Mouse (Mus musculus): ENCODE data around the gene Islr. TPM values are rescaled to one million over a fixed set of nuclear protein-coding genes. Genes with fewer than 3 reads are reported as not detected.

Islr gene
- polyA plus RNA-seq, 1 experiment from 2014 or later, result 10.4 TPM

DNA sequence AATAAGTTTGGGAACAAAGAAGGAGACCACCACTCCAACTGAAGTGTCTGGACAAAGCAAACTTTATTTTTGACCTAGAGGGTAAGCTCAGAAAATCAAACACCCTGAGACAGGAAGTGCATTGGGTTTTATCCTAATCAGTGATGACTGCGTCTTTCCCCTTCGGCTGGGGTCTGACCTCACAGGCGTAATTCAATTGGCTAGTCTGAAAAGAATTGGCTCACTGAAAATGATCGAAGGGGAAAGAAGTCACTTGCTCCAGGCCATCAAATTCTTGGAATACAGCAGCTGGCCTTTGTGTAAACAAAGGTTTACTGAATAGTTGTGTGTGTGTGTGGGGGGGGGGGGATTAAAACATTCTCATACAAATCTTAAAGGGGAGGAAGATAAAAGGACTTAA lies 78.3 kb downstream of the Islr start:
- Histone ChIP-seq H3K36me3 (no peaks in the 10 kb centered on the region), H3K4me3 (no peak overlapping the region), H3K4me1 (peaks cover 65% of the 10 kb centered on the region), H3K27ac (no peak overlapping the region), H3K27me3 (ENCODE audit: insufficient read depth, poor library complexity, severe bottlenecking) (peaks cover 48% of the 10 kb centered on the region), H3K9me3 (no peaks in the 10 kb centered on the region)
- 41% methylated on average over 4 of the region's 4 CpGs for WGBS
- DNase-seq (ENCODE audit: low spot score), result no peak

DNA sequence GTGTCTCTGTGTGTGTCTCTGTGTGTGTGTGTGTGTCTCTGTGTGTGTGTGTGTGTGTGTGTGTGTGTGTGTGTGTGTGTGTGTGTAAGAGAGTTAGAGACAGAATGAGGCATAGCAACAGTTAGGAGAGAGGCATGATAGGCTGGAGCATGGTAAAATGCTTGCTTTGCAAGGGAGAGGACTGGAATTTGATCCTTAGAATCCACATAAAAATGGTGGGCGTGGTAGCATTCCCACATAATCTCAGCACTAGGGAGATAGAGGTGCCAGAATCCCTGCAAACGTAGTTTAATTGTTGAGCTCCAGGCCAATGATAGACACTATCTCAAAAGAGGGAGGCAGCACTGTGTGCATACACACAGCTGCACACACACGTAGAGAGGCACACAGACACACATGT lies 79.0 kb downstream of the Islr start:
- 0 out of 2 replicates have a peak overlapping the region, but pooled peaks have one; percentile 8 for H3K27ac ChIP-seq
- H3K4me1 ChIP-seq, result peaks cover 64% of the 10 kb centered on the region
- no peak for DNase-seq (ENCODE audit: low spot score)
- H3K27me3 ChIP-seq (ENCODE audit: insufficient read depth, poor library complexity, severe bottlenecking), result peaks cover 43% of the 10 kb centered on the region
- WGBS, result 43% methylated on average over 3 of the region's 3 CpGs
- H3K9me3 ChIP-seq, result no peaks in the 10 kb centered on the region
- no peaks in the 10 kb centered on the region for H3K36me3 ChIP-seq
- no peak overlapping the region for H3K4me3 ChIP-seq

DNA sequence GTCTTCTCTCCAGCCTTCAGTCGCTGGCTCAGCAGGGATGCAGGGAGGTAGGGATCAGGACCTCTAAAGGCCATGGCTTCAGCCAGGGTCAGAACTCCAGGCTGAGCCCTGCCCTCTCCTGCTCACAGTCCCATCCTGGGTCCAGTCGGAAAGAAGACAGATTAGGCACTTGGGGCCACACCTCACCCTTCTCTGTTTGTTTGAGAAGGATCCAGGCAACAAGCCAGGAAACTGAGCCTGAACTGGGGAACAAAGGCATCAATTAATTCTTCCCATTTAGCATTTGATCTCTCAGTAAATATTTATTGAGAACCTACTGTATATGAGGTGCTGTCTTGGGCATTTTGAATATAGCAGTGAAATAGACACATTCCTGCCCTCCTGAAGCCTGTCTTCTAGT lies 85.4 kb downstream of the Islr start, which contains the start of gene Ccdc33:
Ccdc33 (minus strand) TSS at position 153 of the 400 bp plus-strand sequence.
- H3K4me1 ChIP-seq, result peaks cover 51% of the 10 kb centered on the region
- no peaks in the 10 kb centered on the region for H3K9me3 ChIP-seq
- H3K36me3 ChIP-seq, result no peaks in the 10 kb centered on the region
- no peak within 1 kb of the TSS for H3K27ac ChIP-seq
- DNase-seq (ENCODE audit: low spot score), result no peak
- WGBS, result 26% methylated on average over 2 of the region's 2 CpGs
- H3K27me3 ChIP-seq (ENCODE audit: insufficient read depth, poor library complexity, severe bottlenecking), result peaks cover 66% of the 10 kb centered on the region
- no peak within 1 kb of the TSS for H3K4me3 ChIP-seq

DNA sequence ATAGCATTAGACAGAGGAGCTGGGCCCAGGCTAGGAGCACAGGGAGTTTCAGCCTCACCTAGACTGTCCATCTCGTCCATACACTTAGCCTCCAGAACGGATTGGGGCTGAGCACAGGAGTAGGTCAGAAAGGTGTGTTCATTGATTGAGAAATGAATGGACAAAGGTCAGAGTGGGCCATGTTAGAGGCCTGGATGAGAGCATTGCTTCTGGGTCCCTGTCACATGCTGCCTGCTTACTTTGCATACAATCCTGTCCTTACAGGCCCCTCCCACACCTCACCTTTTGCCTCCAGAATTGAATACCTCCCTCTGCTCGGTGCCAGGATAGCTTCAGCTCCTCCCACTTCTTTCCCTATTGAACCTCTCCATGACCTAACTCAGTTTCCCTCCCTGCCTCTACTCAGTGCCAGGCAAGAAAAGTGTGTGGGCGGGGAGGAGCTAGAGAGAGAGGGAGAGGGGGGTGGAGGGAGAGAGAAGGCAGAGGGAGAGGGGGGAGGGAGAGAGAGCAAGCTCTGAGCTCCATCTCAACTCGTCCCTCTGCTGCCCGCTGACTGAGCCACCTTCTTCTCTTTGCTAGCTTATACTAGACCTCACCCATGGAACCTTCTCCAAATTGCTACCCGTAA lies 88.0 kb downstream of the Islr start:
- Histone ChIP-seq H3K4me1 (peaks cover 70% of the 10 kb centered on the region), H3K36me3 (no peaks in the 10 kb centered on the region), H3K9me3 (no peaks in the 10 kb centered on the region), H3K27ac (peak overlapping the region; percentile 67; the same call in 1 of the 2 replicates), H3K4me3 (no peak overlapping the region), H3K27me3 (ENCODE audit: insufficient read depth, poor library complexity, severe bottlenecking) (peaks cover 70% of the 10 kb centered on the region)
- 36% methylated on average over 7 of the region's 7 CpGs for WGBS
- no peak for DNase-seq (ENCODE audit: low spot score)

DNA sequence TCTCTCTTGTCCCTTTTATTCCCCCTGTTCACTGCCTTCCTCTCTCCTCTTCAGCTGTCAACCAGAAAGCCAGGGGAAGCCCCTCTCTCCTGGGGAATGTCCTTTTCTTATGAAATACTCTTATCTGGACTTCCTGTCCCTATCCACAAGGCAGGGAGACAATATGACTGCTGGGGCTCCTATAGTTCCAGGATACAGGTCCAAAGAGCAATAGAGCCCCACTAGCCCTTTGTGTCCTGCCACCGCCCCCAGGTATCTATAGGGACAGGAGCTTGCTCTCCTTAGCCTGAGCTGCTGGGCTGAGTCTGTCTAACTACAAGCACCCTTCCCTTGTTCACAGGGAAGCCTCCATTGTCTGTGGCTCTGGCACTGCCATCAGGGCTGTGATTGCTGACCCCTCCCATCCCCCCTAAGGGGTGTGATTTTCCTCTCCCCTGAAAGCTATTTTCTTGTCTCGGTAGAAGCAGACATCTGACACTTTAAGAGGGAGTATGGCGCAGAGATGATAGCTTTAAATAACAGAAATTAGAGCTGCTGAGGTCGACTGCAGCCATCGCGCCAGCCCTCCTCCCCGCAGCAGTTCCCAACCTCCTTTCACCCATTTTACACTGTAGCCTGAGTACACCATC lies 88.7 kb downstream of the Islr start:
- Histone ChIP-seq H3K9me3 (no peaks in the 10 kb centered on the region), H3K27me3 (ENCODE audit: insufficient read depth, poor library complexity, severe bottlenecking) (peaks cover 77% of the 10 kb centered on the region), H3K36me3 (no peaks in the 10 kb centered on the region), H3K4me3 (no peak overlapping the region), H3K27ac (peak overlapping the region; percentile 67), H3K4me1 (peaks cover 71% of the 10 kb centered on the region)
- WGBS, result 13% methylated on average over 7 of the region's 7 CpGs
- DNase-seq (ENCODE audit: low spot score), result no peak

DNA sequence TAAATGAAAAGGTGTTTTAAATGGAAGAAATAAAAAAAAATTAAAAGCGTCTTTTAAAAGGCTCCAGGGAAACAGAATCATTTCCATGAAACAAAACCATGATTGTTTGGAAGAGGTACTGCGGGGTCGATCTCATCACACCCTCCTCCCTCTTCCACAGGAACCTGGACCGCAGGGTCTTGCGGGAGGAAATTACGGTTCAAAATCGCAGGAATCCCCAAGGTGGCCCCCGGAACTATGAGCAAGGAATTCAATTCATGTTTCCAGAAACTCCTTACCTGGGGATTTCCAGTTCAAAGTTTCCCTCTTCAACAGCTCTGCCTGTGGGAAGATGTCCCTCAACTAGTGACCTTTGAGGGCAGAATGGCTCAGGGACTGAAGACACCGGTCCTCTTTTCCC lies 90.1 kb downstream of the Islr start:
- Histone ChIP-seq H3K36me3 (no peaks in the 10 kb centered on the region), H3K27me3 (ENCODE audit: insufficient read depth, poor library complexity, severe bottlenecking) (peaks cover 91% of the 10 kb centered on the region), H3K4me1 (peaks cover 69% of the 10 kb centered on the region), H3K27ac (peak overlapping the region; percentile 74), H3K9me3 (no peaks in the 10 kb centered on the region), H3K4me3 (peak overlapping the region; percentile 47; the same call in 1 of the 2 replicates)
- WGBS, result 7% methylated on average over 9 of the region's 9 CpGs
- DNase-seq (ENCODE audit: low spot score), result no peak

DNA sequence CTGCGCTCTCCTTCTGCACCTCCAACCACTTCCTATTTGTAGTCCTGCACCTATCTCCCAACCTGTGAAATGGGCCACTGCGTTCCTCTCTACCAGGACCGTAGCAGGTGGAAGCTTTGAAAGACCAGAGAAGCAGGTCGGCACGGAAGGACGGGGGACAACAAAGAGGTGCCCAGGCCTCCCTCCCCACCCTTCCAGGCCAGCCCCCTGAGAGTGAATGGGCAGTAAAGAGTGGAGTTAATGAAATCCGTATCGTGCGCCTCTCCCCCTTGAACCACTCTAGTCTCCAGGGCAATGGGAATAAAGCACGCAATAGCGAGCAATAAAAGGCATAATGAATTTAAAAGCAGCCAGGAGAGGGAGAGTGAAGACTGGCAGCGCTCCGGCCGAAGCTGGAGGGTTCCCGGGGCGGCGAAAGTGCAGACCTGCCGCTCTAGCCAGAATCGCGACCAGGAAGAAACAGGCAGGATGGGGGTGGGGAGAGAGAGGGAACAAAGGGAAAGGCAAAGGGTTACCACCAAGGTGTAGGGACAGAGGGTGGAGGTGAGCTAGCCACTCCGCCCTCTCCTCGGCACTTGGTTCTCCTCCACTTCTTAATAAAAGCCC lies 90.7 kb downstream of the Islr start:
- H3K9me3 ChIP-seq, result no peaks in the 10 kb centered on the region
- no peak for DNase-seq (ENCODE audit: low spot score)
- H3K4me1 ChIP-seq, result peaks cover 66% of the 10 kb centered on the region
- peaks cover 89% of the 10 kb centered on the region for H3K27me3 ChIP-seq (ENCODE audit: insufficient read depth, poor library complexity, severe bottlenecking)
- H3K36me3 ChIP-seq, result no peaks in the 10 kb centered on the region
- peak overlapping the region; percentile 74 for H3K27ac ChIP-seq
- whole genome bisulfite sequencing, result 3% methylated on average over 22 of the region's 22 CpGs
- peak overlapping the region; percentile 47 for H3K4me3 ChIP-seq

DNA sequence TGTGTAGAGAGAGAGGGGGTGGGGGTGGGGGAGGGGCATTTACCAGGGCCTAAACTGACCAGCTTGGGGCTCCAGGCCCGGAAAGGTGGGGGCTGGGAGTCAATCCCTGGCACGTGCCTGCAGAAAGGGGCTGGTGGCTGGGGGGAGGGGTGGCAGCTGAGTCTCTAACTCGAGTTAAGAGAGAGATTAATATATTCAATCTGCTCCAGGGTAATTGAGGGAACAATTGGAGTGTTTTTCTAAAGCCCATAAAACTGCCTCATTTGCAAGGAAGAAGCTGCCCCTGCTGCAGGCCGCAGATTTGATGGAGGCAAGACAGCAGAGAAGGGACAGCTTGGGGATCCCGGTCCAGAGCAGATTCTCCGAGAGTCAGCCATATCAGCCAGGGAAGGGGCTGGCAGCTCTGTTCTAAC lies 91.2 kb downstream of the Islr start:
- Histone ChIP-seq H3K27ac (peak overlapping the region; percentile 74), H3K27me3 (ENCODE audit: insufficient read depth, poor library complexity, severe bottlenecking) (peaks cover 84% of the 10 kb centered on the region), H3K4me1 (peaks cover 62% of the 10 kb centered on the region), H3K4me3 (peak overlapping the region; percentile 47), H3K36me3 (no peaks in the 10 kb centered on the region), H3K9me3 (no peaks in the 10 kb centered on the region)
- DNase-seq (ENCODE audit: low spot score), result no peak
- 3% methylated on average over 6 of the region's 6 CpGs for WGBS

DNA sequence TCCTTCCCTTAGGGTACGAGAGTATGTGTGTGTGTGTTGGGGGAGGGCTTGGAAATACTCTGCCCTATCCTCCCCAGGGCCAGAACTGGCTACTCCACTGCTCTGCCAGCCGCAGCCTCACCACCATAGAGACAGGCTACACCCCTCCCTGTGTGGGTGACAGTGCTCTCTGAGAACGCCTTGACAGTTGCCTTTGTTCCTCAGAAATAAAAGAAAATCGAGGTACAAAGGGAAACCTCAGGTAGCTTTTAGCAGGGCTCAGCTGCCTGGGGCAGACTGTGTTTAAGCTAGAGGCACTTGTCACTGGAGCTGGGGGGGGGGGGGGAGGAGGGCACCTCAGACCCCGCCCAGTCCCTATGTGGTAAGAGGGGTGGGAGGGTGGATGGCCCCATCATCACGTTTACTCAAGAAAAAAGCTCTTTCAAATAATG lies 91.8 kb downstream of the Islr start:
- Histone ChIP-seq H3K27me3 (ENCODE audit: insufficient read depth, poor library complexity, severe bottlenecking) (peaks cover 84% of the 10 kb centered on the region), H3K4me1 (peaks cover 68% of the 10 kb centered on the region), H3K36me3 (no peaks in the 10 kb centered on the region), H3K27ac (peak overlapping the region; percentile 74), H3K4me3 (no peak overlapping the region; the same call in 1 of the 2 replicates), H3K9me3 (no peaks in the 10 kb centered on the region)
- 14% methylated on average over 5 of the region's 6 CpGs for WGBS
- DNase-seq (ENCODE audit: low spot score), result no peak

DNA sequence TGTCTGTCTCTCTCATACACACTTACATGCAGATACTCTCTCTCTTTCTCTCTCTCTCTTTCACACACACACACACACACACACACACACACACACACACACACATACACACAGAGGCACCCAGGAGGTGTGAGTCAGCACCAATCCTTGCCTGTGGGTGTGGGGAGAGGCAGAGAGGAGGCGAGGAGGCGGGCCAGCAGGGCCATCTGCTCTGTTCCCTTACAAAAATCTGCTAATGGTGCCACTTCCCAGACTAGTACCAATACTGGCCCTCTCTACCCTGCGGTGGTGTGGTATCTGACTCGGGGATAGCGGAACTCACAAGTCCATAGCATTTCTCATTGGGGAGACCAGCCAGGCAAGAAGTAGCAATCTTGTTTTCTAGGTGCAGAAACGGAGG lies 92.7 kb downstream of the Islr start:
- no peak overlapping the region for H3K4me3 ChIP-seq
- peaks cover 80% of the 10 kb centered on the region for H3K27me3 ChIP-seq (ENCODE audit: insufficient read depth, poor library complexity, severe bottlenecking)
- no peak overlapping the region for H3K27ac ChIP-seq
- DNase-seq (ENCODE audit: low spot score), result no peak
- H3K4me1 ChIP-seq, result peaks cover 65% of the 10 kb centered on the region
- 54% methylated on average over 6 of the region's 6 CpGs for WGBS
- no peaks in the 10 kb centered on the region for H3K9me3 ChIP-seq
- no peaks in the 10 kb centered on the region for H3K36me3 ChIP-seq

DNA sequence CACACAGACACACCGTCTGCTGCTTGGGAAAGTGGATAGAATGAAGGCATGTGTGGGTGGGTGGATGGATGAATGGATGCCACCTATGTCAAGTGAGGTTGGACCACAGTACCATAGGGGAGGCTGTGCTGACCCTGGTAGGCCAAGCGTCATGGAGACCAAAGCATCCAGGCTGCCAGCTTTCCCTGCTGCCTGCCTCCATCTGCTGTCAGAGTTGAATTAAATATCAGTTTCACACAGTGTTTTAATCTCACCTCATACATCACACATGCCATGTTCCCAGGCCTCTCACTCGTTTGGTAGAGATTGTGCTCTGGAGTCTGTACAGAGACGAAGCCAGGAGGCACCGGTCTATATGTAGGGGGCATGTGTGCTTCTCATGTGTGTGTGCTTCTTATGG lies 93.3 kb downstream of the Islr start:
- peaks cover 62% of the 10 kb centered on the region for H3K4me1 ChIP-seq
- no peak for DNase-seq (ENCODE audit: low spot score)
- peaks cover 79% of the 10 kb centered on the region for H3K27me3 ChIP-seq (ENCODE audit: insufficient read depth, poor library complexity, severe bottlenecking)
- WGBS, result 71% methylated on average over 5 of the region's 5 CpGs
- H3K9me3 ChIP-seq, result no peaks in the 10 kb centered on the region
- H3K4me3 ChIP-seq, result no peak overlapping the region
- no peaks in the 10 kb centered on the region for H3K36me3 ChIP-seq
- H3K27ac ChIP-seq, result no peak overlapping the region

DNA sequence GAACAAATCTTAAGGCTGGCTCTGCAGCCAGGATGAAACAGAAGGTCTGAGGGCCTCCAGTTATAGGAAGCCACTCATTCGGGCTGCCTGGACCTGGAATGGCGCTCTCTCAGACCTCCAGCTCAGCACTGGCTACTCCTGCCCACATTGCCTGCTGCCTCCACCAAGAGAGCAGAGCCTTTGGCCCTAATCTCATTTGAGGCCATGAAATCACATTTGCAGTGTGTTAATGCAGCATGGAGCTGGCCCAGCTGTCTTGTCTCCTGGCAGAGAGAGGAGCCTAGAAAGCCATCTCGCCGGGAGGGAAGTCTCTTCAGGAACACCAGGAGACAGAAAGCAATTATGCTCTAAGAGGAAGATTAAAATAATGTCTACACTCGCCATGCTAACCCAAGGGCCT lies 96.6 kb downstream of the Islr start:
- Histone ChIP-seq H3K27me3 (ENCODE audit: insufficient read depth, poor library complexity, severe bottlenecking) (peaks cover 73% of the 10 kb centered on the region), H3K36me3 (no peaks in the 10 kb centered on the region), H3K27ac (no peak overlapping the region), H3K4me1 (peaks cover 39% of the 10 kb centered on the region), H3K4me3 (no peak overlapping the region), H3K9me3 (no peaks in the 10 kb centered on the region)
- 50% methylated on average over 5 of the region's 5 CpGs for WGBS
- DNase-seq (ENCODE audit: low spot score), result no peak

Measured in heart, embryonic 10.5 days (tissue).